Mouse (Mus musculus): ENCODE data around the gene Rab5if.
"Not testable (repeated sequence)": the region's sequence is repeated elsewhere in the genome, so short reads cannot be mapped to it uniquely, and the experiment has no call there.

Rab5if gene

DNA sequence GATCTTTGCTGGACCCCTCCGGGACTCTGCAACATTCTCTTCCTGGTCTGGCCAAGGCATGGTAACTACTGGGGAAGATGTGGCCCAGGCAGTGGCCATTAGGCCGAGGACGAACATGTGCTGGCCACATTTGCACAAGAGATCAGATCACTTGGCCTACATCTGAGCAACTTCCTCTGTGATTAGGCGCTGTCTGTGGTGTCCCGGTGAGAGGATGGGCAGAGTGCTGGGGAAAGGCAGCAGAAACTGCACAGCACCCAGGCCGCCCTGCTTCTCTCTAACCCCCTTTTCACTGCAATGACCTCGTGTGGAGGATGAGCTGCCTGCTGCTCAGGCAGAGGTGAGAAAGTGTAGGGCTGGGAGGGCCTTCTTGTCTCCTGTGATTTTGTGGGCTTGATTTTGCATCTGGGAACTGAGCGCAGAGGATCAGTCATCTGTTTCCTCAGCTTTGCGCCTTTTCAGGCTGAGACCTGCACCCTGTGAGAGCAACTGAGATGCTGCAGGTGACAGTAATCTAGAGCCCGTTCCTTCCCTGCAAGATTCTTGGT is 23.2 kb downstream of the Rab5if start:
- no peak for DNase-seq (ENCODE audit: low spot score in 2 of 2)

DNA sequence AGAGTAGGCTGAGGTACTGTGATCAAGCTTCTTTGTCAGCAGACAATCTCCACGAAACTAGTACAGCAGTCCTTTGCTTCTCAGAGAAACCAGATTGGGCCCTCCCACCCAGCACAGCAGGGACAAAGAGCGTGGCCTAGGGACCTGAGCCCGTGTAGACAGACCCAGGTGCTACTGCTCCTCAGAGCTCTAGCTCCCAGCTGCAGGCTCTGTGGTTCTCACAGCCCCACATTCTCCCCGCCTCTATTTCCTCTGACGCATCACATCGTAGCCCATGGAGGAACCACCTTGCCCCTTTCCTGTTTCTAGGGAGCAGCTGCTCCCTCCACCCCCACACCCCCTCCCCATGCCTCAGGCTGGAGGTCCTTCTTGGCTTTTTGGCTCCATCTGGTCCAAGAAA is 24.1 kb downstream of the Rab5if start, which contains the start of gene Sla2:
Sla2 (minus strand) TSS at position 176 of the 400 bp plus-strand sequence.
- DNase-seq (ENCODE audit: low spot score in 2 of 2), result no peak

DNA sequence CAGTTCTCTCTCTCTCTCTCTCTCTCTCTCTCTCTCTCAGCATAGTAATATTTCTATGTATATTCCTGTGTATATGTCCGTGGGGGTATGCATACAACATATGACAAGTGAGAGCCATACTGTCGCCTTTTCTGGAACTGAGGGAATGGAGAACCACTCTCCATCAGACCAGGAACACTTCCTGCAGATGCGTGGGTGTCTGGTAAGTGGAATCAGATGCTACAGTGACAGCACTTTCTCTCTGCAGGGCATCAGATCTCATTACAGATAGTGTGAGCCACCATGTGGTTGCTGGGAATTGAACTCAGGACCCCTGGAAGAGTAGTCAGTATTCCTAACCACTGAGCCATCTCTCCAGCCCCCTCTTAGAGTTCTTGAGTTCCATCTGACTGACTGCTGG is 25.6 kb downstream of the Rab5if start:
- DNase-seq (ENCODE audit: low spot score in 2 of 2), result no peak

DNA sequence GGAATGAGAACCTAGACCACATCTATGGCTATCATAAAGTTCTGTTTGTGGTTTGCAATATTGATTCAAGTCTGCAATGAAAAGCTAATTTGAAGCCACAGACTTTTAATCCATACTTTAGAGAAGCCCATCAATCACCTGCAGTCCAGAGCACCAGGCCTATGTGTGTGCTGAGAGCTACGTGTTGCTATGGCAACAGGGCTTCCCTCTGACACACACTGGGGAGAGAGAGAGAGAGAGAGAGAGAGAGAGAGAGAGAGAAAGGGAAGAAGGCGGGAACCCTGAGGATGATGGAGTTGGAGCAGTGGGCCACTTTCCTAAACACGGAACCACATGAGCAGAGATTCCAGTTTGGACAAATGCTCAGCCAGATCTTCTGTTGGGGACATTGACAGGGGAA is 29.3 kb downstream of the Rab5if start:
- no peak for DNase-seq (ENCODE audit: low spot score in 2 of 2)

DNA sequence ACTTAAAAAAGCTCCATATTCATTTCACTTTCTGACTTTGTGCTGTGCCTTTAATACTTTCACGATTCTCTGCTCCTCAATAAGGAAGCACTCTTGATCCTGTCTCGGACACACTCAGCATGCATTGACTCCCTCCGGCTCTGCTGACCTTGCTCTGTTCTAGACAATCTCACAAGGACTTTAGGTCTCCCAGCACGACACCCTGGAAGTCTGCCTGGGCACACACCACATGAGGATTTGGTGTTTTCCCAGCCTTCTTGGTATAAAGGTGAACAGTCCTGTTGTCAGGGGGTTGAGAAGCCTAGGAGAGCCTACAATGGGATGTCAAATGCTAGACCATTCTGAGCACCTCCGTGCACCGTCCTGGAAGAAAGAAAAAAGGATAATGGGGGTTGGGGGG is 29.9 kb downstream of the Rab5if start:
- DNase-seq (ENCODE audit: low spot score in 2 of 2), result no peak

DNA sequence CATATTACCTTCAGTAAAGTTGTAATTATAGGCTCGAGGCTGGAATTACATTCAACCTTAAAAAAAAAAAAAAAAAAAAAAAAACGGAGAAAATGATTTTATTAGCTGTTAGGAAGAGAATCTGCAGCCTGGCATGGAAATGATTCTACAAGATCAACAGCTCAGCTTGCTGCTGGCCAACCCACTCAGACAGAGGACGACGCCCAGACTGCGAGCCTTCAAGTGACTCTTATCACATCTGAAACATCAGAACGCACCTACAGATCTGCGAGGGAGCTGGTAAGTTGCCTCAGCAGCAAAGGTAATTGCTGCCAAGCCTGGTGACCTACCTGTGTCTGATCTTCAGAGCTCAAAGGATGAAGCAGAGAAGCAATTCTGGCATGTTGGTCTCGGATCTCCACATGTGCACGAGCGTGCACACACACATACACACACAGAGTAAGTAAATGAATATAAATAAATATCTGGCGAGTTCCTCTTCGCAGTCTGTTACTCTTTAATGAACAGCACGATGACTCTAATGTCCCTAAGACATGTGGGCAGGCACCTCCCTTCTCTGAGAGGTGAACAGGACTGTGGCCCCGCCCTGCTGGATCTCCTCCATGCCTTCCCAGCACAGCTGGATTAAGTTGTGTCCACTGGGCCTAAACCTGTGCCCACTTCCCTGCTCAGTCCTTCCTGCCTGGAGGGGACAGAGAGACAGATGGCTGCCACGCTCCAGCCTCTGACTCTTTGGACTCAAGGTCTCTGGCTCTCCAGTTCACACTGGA is 31.8 kb downstream of the Rab5if start:
- peak in 1 of 2 experiments; percentile 51 for DNase-seq (ENCODE audit: low spot score in 2 of 2)

DNA sequence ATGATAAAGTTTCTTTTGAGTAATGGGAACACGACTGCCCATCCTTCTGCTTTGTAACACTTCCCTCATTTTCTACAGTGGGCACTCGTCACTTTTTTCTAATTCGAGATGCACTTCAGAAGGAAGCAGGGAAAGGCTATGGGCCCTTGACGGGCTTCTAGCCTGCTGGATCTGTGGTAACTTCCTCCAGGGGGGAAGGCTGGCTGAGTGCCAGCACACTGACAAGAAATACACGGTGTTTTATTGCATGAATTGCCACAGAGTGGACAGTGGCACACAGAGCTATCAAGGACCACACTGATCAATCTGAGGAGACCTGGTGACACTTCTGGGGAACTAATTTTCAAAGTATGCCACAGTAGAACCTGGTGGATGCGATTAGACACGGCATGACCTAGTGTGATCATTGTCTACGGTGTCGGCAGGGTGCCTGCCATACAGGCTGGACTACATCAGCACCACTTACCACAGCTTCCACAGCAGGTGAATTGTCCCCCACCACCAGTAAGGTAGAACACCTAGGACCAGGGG is 33.5 kb downstream of the Rab5if start:
- DNase-seq (ENCODE audit: low spot score in 2 of 2), result peak in 1 of 2 experiments; percentile 55

DNA sequence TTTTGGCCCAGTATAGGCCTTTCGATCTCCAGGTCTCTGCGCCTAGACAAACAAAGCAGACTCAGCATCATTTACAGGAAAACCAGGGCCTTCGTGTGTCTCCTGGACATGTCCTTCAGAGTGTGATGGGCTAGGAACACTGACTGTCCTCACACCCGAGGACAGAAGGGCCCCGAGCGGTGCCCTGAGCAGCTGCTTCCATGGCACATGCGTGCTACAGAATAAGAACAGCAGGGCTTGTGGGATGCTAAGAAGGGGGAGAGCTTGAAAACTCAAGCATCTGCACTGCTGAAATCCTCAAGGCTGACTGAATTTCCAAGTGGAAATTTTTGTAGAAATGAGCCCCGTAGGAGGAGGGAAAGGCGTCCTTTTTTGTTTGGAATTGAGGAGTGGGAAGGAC is 34.1 kb downstream of the Rab5if start:
- no peak for DNase-seq (ENCODE audit: low spot score in 2 of 2)

DNA sequence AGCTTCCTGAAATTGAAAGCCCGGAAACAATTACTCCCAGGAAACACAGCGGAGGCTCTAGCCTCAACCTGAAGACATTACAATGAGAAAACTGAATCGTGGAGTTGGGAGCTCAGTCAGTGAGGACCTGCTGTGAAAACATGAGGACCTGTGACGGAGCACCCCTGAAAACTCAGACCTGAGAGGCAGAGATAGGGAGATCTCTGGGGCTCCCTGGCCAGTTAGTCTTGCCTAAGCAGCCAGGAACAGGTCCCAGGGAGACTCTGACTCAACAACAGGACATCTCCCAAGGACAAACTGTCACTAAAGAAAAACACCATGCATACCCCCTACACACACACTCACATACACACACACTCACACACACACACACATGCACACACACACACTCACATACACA is 35.4 kb downstream of the Rab5if start:
- DNase-seq (ENCODE audit: low spot score in 2 of 2), result peak in 1 of 2 experiments; percentile 38

DNA sequence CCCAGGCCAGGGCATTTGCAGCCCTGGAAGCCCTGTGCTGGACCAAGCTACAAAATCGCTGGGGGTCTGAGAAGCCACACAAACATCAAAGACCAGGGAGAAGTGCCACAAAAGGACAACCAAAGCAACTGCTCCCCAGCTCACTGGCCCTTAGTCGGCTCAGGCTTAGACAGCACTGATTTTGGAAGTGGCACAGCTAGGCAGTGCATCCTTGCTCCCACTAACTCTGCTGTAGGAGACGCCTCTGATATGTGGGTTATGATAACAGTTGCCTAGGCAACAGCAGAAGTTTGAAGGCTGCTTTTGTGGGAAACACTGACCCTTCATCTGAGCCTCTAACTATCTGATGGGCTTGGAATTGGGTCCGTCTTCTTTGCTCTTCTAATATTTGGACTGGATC is 36.3 kb downstream of the Rab5if start:
- peak in 1 of 2 experiments; percentile 40 for DNase-seq (ENCODE audit: low spot score in 2 of 2)

DNA sequence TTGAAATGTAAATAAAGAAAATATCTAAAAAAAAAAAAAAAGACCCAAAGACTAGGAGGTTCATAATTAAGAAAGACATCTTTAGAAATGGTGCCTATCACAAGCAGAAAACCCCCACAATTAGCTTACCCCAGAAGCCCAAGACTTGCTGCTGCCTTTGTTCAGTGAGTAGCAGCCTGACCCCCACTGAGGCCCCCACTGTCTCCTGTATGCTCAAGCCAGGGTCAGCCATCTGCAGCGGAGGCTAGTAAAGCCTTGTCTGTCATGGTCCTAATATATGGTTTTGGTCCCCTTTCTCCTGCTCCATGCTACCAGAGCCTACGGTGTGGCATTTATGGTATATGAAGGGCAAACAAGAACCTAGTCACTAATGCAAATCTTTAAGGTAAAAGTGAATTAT is 38.4 kb downstream of the Rab5if start:
- peak in 1 of 2 experiments; percentile 49 for DNase-seq (ENCODE audit: low spot score in 2 of 2)

DNA sequence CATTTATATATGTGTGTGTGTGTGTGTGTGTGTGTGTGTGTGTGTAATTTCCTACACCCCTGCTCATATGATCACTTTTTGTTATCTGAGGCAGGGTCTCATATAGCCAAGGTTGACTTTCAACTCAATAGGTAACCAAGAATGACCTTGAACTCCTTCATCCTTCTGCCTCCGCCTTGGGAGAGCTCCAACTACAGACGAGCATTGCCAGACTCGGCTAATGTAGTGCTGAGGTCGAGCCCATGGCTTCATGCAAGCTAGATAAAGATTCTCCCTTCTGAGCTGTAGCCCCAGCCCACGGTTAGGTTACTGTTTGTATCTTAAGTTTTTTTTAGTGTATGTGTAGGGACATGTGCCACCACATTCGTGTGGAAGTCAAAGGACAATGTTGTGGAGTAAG is 39.0 kb downstream of the Rab5if start:
- no peak for DNase-seq (ENCODE audit: low spot score in 2 of 2)

DNA sequence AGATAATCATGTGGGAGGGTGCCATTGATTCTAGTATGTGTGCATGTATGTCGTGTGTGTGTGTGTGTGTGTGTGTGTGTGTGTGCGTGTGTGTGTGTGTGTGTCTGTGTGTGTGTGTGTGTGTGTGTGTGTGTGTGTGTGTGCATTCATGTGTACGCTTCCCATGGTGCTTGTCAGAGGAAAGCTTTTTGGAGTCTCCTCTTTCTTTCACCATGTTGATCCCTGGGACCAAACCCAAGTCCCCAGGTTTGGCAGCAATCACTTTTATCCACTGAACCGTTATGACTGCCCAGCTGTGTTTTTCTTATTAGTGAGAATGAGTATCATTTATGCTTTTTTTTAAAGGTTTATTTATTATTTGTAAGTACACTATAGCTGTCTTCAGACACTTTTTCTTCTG is 39.5 kb downstream of the Rab5if start:
- not testable (repeated sequence) for DNase-seq (ENCODE audit: low spot score in 2 of 2)

DNA sequence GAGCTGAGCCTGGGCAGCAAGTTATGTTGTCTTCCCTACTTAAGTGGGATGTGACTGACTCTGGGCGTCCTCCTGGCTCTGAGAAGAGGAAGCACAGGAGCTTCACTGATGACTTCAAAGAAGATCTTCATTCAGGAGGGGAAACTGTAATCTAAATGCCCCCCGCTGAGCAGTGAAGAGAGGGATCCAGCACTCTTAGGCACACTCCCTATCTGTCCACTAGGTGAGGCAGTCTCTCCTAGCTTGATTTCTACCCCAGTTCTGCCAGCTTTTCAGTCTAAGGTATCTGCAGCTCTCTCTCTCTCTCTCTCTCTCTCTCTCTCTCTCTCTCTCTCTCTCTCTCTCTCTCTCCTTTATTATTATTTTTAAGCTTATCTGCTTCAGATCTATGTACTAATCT is 40.4 kb downstream of the Rab5if start:
- DNase-seq (ENCODE audit: low spot score in 2 of 2), result no peak

DNA sequence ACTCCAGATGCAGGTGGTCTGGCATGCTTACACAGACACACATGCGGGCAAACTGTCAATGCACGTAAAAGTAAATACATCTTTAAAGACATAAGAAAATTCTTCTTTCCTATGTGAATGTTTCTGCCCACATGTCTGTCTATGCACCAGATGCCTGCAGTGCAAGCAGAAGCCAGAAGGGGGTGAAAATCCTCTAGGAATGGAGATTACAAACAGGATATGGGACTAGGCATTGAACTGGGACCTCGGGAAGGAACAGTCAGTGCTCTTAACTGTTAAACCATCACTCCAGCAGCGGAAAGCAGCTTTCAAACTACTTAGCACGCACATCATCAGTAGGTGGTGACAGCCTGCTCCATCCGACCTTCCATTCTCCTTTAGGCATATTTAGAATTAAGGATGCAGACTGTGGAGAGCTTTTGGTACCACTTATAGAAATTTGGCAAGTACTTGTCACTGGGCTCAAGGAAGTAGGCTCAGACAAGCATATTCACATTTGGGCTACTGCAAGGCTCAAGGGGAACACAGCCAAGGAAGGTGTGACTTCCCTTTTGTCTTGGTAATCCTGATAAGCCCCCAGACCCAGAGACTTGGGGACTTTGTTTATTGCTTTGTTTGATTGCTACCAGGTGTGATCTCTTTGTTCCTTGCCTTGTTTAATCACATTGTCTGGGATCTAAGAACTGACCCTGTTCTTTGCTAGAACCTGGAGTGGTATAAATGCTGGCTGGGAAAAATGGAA is 42.2 kb downstream of the Rab5if start:
- DNase-seq (ENCODE audit: low spot score in 2 of 2), result peak in 1 of 2 experiments; percentile 57

DNA sequence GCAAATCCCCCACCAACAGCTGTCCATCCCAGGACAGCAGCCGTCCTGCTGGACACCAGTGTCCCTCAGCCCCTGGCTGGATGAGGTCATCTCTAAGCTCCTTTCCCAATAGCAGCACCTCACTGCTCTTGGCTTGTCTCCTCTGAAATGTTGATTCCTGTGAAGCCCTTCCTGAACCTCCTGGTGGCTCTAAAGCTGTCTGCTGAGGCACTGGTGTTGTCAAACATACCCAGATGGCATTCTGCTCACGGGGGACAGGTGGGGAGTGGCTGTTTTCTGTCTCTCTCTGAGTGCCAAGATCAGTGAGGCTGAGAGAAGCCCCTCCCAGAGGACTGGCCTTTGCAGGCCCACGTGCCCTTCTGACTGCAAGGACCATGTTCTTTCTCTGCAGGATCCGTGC is 43.0 kb downstream of the Rab5if start:
- DNase-seq (ENCODE audit: low spot score in 2 of 2), result not testable (repeated sequence)

DNA sequence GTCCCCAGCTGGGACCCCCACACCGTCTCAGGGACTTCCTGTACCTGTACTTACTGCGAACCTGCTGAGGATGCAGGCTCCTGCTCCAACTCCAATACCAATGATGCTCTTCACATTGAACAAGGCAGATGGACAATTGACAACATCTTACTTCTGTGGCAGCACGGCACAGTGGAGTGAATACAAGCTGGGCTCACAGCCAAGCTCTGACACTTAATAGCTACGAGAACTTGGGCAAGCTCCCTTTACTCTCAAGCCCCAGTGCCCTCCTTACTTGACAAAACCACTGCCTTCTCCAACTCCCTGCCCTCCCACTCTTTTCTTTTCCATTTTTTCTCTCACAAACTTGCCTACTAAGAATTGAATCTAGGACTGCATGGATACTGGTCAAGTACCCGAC is 50.3 kb downstream of the Rab5if start:
- DNase-seq (ENCODE audit: low spot score in 2 of 2), result no peak

DNA sequence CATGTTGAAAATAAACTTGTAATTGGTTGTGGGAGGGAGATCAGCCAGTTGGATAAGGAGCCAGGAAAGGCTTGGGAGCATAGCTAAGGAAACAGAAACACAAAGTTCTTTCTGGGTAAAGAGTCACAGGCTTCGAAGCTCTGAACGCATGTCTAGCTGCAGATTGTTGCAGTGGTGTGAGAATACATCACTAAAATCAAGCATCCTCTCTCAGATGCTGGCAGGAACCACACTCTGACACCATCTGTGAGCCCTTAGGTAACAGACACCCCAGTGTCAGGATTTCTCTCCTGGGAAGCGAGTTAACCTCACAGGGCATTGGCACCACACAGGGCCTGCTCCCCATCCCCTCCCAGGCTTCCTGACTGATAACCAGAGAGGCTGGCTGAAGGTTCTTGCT is 52.6 kb downstream of the Rab5if start:
- DNase-seq (ENCODE audit: low spot score in 2 of 2), result no peak

DNA sequence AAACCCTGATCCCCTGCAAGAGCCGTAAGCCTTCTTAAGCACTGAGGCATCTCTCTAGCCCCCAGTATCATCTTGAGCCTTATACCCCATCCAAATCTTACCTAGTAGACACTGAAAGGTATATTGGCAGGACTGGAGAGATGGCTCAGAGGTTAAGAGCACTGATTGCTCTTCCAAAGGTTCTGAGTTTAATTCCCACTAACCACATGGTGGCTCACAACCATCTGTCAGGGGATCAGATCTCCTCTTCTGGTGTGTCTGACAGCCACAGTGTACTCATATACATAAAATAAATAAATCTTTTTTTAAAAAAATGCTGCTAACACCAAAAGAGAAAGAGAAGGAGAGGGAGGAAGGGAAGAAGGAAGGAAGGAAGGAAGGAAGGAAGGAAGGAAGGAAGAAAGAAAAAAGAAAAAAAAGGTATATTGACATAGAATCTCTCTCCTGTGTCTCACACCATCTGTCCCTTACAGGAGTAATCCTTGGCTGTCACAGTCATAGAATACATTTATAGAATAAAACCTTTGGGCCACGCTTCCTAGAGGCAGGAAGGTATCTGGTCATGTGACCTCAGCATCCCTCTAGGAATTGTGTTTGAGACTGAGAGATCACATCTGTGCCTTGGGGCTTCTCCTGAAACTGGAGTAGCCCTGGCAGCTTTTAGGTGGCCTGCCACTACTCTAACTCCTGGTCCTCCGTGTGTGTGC is 53.6 kb downstream of the Rab5if start:
- DNase-seq (ENCODE audit: low spot score in 2 of 2), result no peak

DNA sequence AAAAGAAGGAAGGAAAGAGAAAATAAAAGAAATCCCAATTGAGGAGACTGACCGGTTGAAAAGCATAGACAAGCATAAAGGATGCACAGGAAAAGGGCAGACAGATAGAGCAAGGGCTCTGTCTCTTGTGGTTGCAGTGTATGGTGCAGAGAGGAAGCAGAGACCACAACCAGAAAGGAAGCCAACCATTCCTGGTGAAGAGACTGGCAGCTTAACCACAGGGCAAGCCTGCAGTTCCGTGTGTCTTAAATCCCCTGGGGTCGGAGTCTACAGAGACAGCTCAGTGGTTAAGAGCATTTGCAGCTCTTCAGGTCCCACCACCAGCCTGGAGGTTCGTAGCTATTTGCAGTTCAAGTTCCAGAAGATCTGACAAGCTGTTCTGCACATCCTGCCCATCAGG is 55.6 kb downstream of the Rab5if start:
- no peak for DNase-seq (ENCODE audit: low spot score in 2 of 2)

DNA sequence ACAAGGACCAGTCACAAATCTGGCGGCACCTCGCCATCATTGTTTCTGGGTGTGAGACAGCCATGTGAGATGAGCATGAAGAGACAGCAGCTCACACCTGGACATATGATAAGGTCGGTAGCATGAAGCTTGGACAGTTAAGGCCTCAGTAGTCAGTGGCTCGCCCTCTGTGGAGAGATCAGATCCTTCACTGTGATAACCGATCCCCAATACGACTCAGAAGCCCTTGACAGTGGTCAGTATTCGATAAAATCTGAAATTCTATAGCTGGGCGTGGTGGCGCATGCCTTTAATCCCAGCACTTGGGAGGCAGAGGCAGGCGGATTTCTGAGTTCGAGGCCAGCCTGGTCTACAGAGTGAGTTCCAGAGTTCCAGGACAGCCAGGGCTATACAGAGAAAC is 56.3 kb downstream of the Rab5if start:
- not testable (repeated sequence) for DNase-seq (ENCODE audit: low spot score in 2 of 2)

DNA sequence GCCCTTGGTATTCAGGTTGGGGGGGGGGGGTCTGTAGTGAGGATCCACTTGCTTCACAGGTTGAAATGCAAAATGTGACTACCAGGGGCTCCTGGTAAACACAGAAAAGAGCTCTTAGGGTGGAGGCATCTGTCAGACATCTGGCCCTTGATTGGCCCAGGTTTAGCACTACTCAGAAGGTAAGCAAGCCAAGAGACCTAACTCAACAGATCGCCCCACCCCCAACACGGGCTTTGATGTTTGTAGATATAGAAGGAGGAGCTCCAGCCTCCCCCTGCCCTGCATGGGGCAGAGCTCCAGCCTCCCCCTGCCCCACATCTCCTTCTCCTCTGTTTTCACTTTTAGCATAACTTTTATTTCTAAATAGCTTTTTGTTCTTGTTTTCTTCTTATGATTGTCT is 56.9 kb downstream of the Rab5if start:
- DNase-seq (ENCODE audit: low spot score in 2 of 2), result no peak
